Mouse (Mus musculus): ENCODE data around the gene Cul3.

The Cul3 gene

GRCm38 (mm10) chr1:80293307-80293706 is 47.0 kb downstream of the Cul3 start:
- no peak for DNase-seq

GRCm38 (mm10) chr1:80278731-80279130 is 61.5 kb downstream of the Cul3 start:
- no peak for DNase-seq

GRCm38 (mm10) chr1:80260443-80260842 is 79.8 kb downstream of the Cul3 start:
- DNase-seq, result no peak

GRCm38 (mm10) chr1:80258632-80259031 is 81.6 kb downstream of the Cul3 start:
- no peak for DNase-seq

- DNase-seq, result no peak
Observed at GRCm38 (mm10) chr1:80253309-80253708, 87.0 kb downstream of the Cul3 start.

- no peak for DNase-seq
Observed at GRCm38 (mm10) chr1:80250247-80250646, 90.0 kb downstream of the Cul3 start.

GRCm38 (mm10) chr1:80247131-80247530 is 93.1 kb downstream of the Cul3 start:
- DNase-seq, result no peak

- DNase-seq, result no peak
Observed at GRCm38 (mm10) chr1:80244123-80244522, 96.2 kb downstream of the Cul3 start.

GRCm38 (mm10) chr1:80241579-80241978 is 98.7 kb downstream of the Cul3 start:
- no peak for DNase-seq

GRCm38 (mm10) chr1:80240017-80240660 is 100.1 kb downstream of the Cul3 start:
- DNase-seq, result no peak

GRCm38 (mm10) chr1:80239481-80239880 is 100.8 kb downstream of the Cul3 start:
- no peak for DNase-seq

GRCm38 (mm10) chr1:80236951-80237702 is 103.2 kb downstream of the Cul3 start:
- no peak for DNase-seq

- DNase-seq, result no peak
Observed at GRCm38 (mm10) chr1:80236126-80236525, 104.2 kb downstream of the Cul3 start.

GRCm38 (mm10) chr1:80230612-80231011 is 109.7 kb downstream of the Cul3 start:
- DNase-seq, result no peak

GRCm38 (mm10) chr1:80224839-80225412 is 115.4 kb downstream of the Cul3 start:
- DNase-seq, result no peak

GRCm38 (mm10) chr1:80221151-80221550 is 119.1 kb downstream of the Cul3 start:
- DNase-seq, result no peak

- no peak for DNase-seq
Observed at GRCm38 (mm10) chr1:80218268-80218667, 122.0 kb downstream of the Cul3 start, which contains the start of gene Fam124b. Gene Fam124b, minus strand, starts transcription at chr1:80218473.
